Mouse (Mus musculus) pancreas, adult 10 weeks (tissue): Measurements from ENCODE around the gene Gm17402. TPM values are rescaled to one million over a fixed set of nuclear protein-coding genes. Genes with fewer than 3 reads are reported as not detected.

ENCODE experiments used
- polyA plus RNA-seq: library from polyadenylated mRNA; stranded (reverse); fragments of 350-450 nt; fragmentation: Illumina TruSeq; extraction: RNeasy Lipid Tissue Mini Kit (QIAGEN cat#74804); gene quantifications from one replicate; pipeline ENCODE4 v1.2.3, GENCODE M21; 2015; ENCODE audit warnings: low read depth, low replicate concordance; ENCODE audit not compliant: insufficient read depth

The Gm17402 gene
- not detected for polyA plus RNA-seq

DNA sequence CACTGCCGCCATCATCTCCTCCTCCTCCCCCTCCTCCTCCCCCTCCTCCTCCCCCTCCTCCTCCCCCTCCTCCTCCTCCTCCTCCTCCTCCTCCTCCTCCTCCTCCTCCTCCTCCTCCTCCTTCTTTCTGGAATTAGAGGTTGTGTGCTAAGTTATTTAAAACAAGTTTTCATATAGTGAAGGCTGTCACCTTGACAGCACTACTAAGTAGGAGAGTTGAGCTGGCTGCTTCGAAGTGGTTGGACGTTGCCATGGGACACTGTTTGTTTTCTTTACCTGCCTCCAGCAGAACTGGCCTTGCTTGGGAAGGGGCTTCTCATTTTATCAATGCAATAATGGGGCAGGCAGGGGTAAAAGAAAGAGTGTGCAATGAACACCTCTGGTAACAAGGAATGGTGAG, at the start of gene Gm17402:
Gene Gm17402 (minus strand): TSS at position 101 of the 400 bp plus-strand sequence.

GRCm38 (mm10) chr3:67373872-67374271, 1.1 kb downstream of the Gm17402 start, which contains the start of gene Mlf1:
Gene Mlf1 (plus strand): TSS chr3:67374097.

Other genes starting within 250 kb of the Gm17402 start
- not detected for gene Mlf1, start 1.1 kb downstream of the Gm17402 start, polyA plus RNA-seq
- 3.5 TPM for gene Gfm1, start 54.9 kb upstream of the Gm17402 start, polyA plus RNA-seq
- 10.7 TPM for gene Lxn, start 88.8 kb upstream of the Gm17402 start, polyA plus RNA-seq
- gene Rarres1, start 140.4 kb upstream of the Gm17402 start, polyA plus RNA-seq: 1.1 TPM
- 11.1 TPM for gene Mfsd1, start 207.6 kb upstream of the Gm17402 start, polyA plus RNA-seq